Mouse (Mus musculus): Measurements from ENCODE around the gene Gdf11.

The Gdf11 gene

DNA sequence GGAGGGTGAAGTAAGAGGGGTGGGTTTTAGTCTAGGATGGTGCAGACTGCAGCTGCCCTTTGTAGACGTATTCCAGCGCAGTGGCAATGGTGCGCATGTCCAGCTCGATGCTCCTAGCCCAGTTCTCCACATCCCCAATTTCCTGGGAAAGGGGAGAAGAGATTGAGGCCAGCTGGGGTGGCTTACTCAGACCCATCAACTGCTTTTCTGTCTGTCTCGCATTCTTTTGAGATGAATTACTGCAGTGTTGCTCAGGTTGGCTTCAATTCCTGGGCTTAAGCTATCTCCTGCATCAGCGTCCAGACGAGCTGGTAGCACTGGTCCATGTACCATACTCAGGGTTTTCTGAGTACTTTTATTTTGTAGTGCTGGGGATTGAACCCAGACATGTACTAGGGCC lies 28.4 kb upstream of the Gdf11 start:
- intact Hi-C loops (cut with DNase I): no loop called here

DNA sequence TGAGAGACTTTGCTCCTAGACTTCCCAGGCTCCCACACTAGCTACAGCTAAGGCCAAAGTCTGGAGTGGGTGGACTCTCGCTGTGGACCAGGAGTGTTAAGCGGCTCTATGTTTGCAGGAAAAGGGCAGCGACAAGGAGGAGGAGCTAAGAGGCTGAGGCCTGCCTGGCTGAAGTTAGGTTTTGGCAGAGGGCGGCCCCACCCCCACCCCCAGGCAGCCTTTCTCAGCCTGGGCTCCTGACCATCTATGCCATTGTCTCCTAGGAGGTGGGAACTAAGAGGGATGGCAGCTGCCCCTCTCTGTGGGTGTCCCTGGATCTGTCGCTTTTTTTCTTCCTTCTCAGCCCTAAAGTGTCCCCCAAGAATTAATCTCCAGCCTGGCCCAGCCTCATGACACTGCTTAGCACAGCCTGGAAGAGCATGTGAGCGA lies 27.7 kb upstream of the Gdf11 start:
- intact Hi-C loops (cut with DNase I): no loop called here

DNA sequence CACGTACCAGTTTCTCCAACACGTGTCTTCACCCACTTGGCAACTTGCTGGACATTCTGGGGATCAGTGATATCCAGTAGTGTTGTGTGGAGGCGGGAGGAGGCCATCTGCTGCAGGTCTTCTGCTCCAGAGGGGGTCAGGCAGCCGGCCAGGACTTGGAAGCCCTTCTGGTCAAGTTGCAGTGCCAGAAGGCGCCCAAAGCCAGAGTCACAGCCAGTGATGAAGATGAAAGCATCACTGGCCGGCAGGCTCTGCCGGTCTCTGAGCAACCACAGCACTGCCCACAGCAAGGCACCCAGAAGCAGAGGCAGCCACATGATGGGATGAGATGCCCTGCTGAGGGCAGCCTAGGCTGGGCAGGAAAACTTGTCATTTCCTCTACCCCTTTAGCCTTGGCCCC lies 26.7 kb upstream of the Gdf11 start:
- intact Hi-C loops (cut with DNase I): no loop called here

DNA sequence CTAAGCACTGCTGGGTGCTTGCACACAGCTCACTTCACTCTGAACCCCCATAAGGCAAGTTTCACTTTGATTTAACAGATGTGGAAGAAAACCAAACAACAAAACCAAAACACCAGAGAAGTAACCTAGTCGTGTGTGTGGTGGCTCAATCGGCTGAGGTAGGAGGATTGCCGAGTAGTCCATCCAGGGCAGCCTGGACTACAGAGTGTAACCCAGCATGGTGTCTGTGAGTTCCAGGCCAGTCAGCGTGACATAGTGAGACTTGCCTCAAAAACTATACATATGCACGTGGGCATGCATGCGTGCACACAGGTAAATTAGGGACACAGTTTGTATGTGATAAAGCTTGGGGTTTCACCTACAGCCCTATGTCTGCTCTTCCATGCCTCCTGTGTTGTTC lies 25.9 kb upstream of the Gdf11 start:
- intact Hi-C loops (cut with DNase I): no loop called here

DNA sequence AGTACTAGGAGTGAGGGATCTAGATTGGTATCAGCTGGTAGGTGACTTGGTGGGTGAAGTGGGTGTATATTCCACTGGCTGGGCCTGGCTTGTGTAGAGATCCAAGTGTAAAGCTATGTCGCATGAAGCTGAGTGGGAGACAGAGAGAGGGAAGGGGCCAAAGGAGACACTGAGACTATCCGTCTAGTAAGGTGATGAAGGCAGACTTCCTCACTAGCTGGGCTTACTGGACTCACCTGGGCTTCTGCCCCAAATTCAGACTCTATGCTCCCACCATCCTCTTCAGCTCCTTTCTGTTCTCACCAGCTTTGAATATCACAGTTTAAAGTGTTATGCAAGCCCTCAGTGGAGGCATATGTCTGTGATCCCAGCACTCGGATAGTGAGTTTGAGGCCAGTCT lies 25.1 kb upstream of the Gdf11 start:
- intact Hi-C loops (cut with DNase I): no loop called here

DNA sequence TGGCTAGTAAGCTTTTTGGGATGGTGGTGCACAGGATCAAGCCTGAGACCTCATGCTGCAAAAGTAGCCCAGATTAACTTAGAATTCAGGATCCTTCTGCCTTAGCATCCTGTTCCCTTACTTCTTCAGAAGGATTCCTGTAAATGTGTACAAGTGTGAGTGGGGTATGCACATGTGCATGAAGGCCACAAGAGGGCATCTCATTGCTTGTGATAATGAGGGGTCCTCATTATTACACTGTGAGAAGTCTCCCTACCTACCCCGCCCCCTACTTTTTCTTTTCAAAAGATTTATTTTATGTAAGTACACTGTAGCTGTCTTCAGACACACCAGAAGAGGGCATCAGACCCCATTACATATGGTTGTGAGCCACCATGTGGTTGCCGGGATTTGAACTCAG lies 24.0 kb upstream of the Gdf11 start:
- intact Hi-C loops (cut with DNase I): no loop called here

DNA sequence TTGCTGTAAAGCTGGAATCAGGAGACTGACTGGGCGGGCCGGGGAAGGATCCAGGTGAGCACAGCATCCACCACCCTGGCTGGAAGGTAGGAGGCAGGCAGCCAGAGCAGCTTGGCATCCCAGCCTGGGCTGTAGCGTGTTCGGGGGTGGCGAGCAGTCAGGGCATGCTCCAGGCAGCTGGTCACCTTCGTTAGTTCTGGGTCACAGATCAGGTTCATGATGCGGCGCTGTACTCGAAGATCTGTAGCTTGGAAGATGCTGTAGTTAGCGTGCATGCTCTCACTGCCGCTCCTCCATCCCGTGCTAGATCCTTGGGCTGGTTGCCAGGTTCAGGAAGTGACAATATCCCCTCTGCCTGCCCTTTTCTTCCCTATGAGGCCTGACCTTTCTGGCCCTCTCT lies 22.2 kb upstream of the Gdf11 start:
- intact Hi-C loops (cut with DNase I): no loop called here

DNA sequence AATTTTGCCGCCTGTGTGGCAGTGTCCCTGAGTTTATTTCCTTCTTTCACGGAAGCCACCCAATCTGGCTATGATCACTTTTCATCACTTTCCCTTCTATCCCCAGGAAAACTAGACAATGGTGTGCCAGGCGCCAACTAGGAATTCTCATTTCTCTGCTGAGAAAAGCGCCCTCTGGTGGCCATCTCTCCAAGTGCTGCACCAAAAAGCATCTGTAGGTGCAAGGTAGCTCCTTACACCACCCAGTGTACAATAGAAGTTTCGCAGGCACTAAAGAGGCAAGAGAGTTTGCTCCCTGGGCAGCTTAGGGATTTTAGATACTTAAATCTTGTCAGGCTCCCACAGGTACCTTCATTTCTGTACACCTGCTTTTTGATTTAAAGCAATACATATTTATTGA lies 21.7 kb upstream of the Gdf11 start:
- intact Hi-C loops (cut with DNase I): no loop called here

DNA sequence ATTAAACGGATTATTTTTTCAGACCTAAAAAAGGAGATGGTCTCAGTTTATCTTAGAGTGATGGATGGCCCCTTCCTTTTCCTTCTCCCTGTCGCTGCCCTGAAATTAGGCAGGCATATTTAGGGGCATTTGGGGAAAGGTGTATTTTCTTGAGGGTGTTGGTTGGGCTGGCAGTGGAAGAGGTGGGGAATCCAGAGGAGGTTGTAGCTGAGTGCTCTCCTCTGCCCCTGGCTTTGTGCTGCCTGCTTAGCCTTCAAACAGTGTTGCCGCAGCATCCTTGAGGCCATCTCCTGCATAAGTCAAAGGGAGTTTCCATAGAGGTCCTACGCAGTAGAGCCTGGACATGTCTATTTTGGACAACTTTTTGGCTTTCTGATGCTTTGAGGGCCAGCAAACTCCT lies 21.3 kb upstream of the Gdf11 start:
- intact Hi-C loops (cut with DNase I): no loop called here

DNA sequence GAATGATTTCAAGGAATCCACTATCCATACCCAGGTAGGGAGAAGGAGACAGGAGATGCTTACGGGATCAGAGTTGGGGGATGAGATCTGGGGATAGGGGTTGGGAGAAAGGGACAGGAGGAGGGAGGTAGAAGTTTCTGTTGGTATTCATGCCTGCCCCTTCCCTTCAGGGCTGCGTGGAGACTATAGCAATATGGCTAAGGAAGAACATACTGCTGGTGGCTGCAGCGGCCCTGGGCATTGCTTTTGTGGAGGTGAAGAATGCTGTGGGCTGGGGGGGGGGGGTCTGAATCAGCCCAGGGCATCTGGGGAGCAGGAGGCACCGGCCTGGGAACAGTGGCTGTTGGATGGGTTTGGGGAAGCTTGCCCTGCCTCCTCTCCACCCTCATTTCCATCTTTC lies 20.8 kb upstream of the Gdf11 start:
- intact Hi-C loops (cut with DNase I): no loop called here

DNA sequence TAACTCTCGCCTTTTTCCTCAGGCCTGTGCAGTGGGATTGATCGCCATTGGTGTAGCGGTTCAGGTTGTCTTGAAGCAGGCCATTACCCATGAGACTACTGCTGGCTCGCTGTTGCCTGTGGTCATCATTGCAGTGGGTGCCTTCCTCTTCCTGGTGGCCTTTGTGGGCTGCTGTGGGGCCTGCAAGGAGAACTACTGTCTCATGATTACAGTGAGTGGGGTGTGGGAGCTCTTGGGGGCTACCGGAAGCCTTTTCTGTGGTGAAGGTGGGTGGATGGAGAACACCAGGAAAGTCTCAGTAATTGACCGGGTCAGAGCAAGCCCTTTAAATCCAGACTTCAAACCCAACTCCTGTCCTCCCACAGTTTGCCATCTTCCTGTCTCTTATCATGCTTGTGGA lies 19.9 kb upstream of the Gdf11 start:
- intact Hi-C loops (cut with DNase I): no loop called here

DNA sequence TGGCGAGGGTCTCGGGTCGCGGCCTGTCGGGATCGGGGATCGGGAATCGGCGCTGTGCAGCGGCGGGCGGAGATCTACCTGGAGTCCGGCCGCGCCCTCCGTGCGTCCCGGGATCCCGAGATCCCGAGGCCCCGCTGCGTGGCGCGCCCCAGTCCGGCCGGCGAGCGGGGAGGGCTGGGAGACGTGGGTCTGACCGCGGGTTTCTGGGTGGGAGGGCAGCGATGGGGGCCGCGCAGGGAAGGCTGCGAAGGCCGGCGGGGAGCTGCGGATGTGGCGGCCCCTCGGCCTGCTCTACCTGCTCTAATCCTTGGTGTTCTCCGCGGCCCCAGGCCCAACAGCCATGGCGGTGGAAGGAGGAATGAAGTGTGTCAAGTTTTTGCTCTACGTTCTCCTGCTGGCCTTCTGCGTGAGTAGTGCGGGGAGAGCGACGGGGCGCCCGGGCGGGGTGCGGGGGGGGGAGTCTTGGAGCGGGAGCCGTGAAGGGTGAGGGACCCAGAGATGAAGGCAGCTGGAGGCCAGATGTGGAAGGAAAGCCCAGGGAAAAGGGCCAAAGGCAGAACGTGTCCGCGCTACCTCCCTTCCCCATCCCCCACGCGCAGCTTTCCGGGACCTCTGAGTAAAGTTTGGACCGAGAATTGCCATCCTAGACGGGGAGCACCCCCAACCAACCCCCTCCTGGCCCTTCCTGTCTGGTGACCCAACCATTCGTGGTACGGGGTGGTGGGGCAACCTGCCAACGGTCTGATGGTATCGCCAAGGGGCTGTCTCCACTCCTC lies 18.7 kb upstream of the Gdf11 start:
- intact Hi-C loops (cut with DNase I): no loop called here

DNA sequence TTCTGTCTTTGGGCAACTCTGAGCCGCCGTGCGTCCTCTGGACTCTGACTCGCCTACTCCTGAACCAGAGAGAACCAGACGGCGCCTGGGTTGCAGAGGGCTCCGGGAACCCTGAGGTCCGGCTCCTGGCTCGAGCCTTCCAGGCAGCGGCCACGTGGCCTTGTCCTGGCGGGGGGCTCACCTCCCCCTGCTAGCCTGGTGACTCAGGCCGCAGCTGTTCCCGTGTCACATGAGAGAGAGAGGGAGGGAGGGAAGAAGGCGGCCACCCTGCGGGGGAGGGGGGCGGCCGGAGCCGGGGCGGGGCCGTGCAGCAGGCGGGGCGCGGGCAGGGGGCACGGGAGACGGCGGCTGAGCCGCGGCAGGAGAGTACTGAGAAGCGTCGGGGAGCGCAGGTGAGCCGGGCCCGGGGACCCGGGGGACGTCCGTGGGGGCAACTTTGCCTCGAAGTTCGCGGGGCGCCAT lies 18.1 kb upstream of the Gdf11 start:
- intact Hi-C loops (cut with DNase I): no loop called here

DNA sequence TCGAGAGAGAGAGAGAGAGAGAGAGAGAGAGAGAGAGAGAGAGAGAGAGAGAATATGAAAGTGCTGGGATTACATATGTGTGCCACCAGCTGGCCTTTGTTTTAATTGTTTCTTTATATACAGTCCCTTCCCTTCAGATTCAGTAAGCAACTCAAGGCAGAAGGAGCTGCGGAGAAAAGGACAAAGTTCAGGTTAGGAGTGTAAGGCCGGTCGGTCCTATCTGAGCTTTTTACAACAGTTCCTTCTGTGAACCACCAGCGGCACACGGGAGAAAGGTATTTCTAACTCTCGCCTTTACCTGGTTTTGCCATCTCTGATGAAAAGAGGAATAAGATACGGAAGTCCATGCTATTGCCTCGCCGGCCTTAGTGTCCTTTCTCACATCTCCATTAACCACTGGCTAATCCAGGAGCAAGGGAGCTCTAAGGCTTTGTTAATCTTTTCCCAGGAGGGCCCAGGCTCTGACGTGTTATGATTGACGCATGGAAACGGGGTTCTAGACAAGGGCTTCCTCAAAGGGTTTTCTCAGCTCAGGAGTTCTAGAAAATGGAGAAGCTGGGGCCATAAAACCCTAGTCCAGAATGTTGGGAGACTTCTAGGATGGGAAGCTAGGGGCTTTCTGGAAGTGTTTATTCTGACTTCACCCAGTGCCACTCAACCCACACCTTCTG lies 17.4 kb upstream of the Gdf11 start:
- intact Hi-C loops (cut with DNase I): no loop called here

DNA sequence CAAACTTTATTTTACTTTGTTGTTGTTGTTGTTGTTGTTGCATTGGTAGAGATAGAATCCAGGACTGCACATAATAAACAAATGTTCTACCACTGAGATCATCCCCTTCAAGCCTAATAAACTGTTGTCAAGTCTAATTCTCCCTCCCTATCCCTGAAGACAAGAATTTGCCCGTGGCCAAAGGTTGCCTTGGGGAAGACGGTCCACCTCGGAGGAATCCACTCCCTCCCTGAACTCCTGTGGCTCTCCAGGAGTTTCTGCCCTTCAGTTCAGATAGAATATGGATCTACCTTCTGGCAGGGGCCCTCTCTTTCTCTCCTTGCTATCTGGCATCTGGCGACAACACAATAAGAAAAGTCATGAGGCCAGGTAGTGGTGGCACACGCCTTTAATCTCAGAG lies 13.3 kb upstream of the Gdf11 start:
- intact Hi-C loops (cut with DNase I): no loop called here

DNA sequence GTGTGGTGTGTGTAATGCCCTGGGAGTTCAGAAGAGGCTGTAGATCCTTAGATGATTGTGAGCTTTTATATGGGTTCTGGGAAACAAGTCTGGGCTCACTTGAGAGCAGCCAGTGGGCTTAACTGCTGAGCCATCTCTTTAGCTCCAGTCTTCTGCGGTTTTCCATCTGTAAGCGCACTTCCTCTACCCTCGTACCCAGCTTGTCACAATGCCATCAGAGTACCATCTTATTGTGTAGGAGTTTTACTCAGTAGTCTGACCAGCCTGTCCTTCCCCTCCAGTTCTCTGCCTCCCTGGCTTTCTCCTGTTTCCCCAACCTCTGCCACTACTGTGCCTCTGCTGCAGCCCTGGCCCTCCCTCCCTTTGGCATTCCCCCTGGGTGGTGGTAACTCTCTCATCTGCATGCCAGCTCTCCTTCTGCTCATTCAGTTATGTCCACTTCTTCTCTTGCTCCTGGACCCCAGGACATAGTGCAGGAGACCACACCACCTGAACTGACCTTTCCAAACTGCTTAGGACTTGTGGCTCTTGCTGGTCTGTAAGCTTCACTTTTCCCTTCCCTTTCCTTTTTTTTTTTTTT lies 11.0 kb upstream of the Gdf11 start:
- intact Hi-C loops (cut with DNase I): no loop called here

DNA sequence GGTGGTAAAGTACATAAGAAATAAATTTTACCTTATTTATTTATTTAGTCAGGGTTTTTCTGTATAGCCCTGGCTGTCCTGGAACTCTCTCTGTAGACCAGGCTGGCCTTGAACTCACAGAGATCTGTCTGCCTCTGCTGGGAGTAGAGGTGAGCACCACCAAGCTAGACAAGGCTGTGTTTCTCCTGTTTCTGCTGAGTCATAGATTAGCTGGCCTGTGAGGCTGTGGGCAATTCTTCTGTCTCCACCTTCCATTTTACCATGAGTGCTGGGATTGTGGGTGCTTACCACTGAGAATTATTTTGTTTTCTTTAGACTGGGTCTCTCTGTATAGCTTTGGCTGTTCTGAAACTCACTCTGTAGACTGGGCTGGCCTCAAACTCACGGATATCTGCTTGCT lies 9.9 kb upstream of the Gdf11 start:
- intact Hi-C loops (cut with DNase I): no loop called here

DNA sequence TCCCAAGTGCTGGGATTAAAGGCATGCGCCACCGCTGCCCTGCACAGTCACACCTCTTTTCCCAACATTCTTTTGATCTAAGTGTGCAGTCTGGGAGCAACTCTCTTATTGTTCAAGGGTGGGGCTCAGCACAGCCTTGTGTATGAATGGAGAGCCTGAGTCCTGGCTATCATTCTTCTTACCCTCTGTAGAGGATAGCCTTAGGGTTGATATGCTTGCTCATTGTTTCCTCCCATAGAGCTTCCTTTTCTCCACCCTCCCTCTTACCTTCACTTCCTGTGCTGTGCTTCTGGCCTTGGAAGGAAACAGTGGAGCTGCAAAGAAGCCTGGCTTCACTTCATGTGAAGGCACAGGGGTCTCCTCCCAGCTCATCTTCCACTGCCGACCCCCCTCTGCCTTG lies 9.2 kb upstream of the Gdf11 start, which contains the start of gene Cd63:
Gene Cd63, plus strand, starts transcription at position 292 of the 400 bp plus-strand sequence.
- intact Hi-C loops (cut with DNase I): no loop called here

DNA sequence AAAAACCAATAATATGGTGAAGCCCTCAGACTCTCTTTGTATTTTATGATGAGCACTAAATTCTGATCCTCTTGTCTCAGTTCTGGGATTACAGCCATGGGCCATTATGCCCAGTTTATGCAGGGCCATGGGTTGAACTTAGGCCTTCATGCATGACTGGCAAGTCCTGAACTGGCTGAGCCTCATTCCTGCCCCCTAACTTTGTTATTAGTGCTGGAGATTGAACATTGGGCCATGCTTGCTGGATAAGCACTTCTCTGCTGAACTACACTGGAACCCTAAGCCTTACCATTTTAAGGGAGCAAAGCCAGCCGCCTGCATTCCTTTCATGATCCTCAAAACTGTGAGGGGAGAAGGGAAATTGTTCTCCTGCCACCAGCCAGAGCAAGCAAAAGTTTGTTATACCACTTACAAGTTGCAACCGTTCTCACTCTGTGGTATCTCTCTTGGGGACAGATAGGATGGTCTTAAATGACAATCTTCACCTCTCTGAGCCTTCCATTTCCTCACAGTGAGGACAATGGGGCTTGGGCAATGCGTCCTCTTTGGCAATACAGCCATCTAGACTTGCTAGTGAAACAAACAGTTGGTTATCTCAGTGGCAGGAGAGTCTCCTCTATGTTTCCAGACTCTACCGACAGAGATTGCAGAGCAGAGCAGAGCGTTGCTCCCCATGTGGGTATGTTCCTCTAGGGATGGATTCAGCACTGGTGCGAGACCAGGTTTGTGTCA lies 8.4 kb upstream of the Gdf11 start:
- intact Hi-C loops (cut with DNase I): no loop called here

DNA sequence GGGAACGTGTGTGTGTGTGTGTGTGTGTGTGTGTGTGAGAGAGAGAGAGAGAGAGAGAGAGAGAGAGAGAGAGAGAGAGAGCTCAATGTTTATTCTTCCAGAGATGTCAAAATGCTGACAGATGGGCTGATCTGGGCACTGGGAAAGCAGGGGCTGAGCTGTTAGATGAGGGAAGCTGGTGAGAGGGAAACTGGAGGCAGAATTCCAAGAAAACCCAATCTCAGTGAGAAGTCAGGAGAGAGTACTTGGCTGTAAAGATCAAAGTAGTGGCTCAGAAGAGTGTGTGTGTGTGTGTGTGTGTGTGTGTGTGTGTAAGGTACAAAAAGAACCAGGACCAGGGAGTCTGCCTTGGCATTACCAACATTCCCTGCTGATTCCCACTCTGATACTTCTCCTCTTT lies 6.0 kb upstream of the Gdf11 start:
- intact Hi-C loops (cut with DNase I): no loop called here

DNA sequence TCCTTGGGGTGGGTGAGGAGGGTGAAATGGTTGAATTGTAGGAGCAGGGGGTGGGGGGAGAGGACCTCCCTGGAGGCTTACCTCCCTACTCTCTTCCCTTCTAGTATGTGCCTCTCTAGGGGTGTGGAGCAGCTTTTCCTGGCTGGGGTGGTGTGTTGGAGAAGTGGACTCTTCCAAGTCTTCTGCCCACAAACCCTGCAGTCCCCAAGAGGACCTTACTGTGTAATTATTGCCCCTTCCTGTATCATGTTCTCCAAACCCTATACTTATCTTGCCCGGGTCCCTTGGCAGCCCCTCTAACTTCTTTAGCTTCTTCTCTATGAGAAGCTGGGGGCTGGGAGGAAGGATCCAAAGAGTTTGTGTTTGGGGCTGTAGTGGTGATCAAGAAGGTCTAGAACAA lies 5.3 kb upstream of the Gdf11 start:
- intact Hi-C loops (cut with DNase I): no loop called here
